Mouse (Mus musculus) ES-E14 (cell line): ENCODE measurements at regions not wholly inside any gene's neighbourhood (a gene's known extent, or its start where the extent isn't known, plus 50 kb on each side); places are given as distances from the start of the nearest gene placed in this dataset.

ENCODE experiments used
- HCFC1 ChIP-seq: IDR thresholded peaks from 2 replicates; pipeline ENCODE4 v1.6.1; 2012; ENCODE audit warnings: low read length, inconsistent platforms, borderline replicate concordance; ENCODE audit not compliant: insufficient read depth
- ZNF384 ChIP-seq: IDR thresholded peaks from 2 replicates; pipeline ENCODE4 v1.6.1; 2012; ENCODE audit warnings: low read depth, low read length, inconsistent platforms

- TF ChIP-seq ZNF384 (no peak), HCFC1 (no peak)
Observed at GRCm38 (mm10) chr8:90513102-90513501, 165.0 kb upstream of the Tox3 start.
